Mouse (Mus musculus): ENCODE data around the gene Gm8764. TPM values are rescaled to one million over a fixed set of nuclear protein-coding genes. Genes with fewer than 3 reads are reported as not detected.
"Not testable (repeated sequence)": the region's sequence is repeated elsewhere in the genome, so short reads cannot be mapped to it uniquely, and the experiment has no call there.

The Gm8764 gene
- not detected in 2 replicates for polyA plus RNA-seq (2016; fragmentation: Nextera tagmentation; extraction: Ambion mirVana)

DNA sequence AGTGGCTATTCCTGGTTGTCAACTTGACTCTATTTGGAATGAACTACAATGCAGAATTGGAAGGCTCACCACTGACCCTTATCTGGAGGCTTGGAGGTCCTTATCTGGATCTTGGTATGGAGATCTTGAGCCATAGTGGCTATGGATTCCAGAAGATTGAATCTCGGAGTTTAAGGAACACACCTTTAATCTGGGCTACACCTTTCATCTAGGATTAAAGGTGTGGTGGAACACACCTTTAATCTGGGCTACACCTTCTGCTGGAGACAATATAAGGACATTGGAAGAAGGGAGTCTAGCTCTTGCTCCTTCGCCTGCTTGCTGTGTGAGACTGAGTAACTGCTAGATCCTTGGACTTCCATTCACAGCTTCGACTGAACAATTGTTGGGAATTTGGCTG lies at the start of gene Gm8764:
Gene Gm8764, plus strand, starts transcription at position 301 of the 400 bp plus-strand sequence.
- not testable (repeated sequence) for ATAC-seq (ENCODE audit: insufficient number of reproducible peaks, insufficient read depth, low FRiP score, low TSS enrichment, low read depth); H3K9me3 ChIP-seq; H3K9ac ChIP-seq (replicated peaks); H3K4me3 ChIP-seq (replicated peaks); H3K36me3 ChIP-seq; H3K27ac ChIP-seq; H3K4me1 ChIP-seq (replicated peaks); H3K4me2 ChIP-seq; H3K27me3 ChIP-seq
- WGBS = no CpG with 5 or more reads among the region's 3 CpGs

DNA sequence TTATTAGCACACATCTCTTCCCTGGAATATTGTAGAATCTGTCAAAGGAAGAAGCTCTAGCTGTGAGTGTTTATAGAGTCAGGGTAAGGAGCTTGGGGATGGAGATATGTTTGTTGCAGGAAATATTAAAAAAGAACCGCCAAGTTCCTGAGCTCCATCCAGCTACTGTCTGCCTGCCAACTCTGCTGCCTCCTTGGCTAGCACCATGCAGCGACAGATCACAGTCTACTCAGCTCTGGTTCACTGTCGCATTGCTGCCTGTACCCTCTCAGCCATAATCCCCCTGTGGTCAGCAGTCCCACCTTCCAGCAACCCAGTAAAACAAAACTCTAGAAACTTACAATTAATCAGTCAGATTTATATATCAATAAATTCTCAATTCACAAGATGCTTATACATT lies 49.8 kb upstream of the Gm8764 start:
- Histone ChIP-seq H3K4me2 (no peak overlapping the region), H3K9me3 (no peaks in the 10 kb centered on the region), H3K4me1 (replicated peaks) (no peaks in the 10 kb centered on the region), H3K27me3 (no peaks in the 10 kb centered on the region), H3K27ac (no peak overlapping the region), H3K4me3 (replicated peaks) (no peak overlapping the region), H3K36me3 (no peaks in the 10 kb centered on the region), H3K9ac (replicated peaks) (no peak overlapping the region)
- no peak for ATAC-seq (ENCODE audit: insufficient number of reproducible peaks, insufficient read depth, low FRiP score, low TSS enrichment, low read depth)
- 90% methylated on average over 3 of the region's 3 CpGs for WGBS

- H3K9me3 ChIP-seq = no peaks in the 10 kb centered on the region
- H3K27me3 ChIP-seq = no peaks in the 10 kb centered on the region
- no peak overlapping the region for H3K27ac ChIP-seq
- H3K4me3 ChIP-seq (replicated peaks) = no peak overlapping the region
- no peaks in the 10 kb centered on the region for H3K36me3 ChIP-seq
- no peak overlapping the region for H3K9ac ChIP-seq (replicated peaks)
- H3K4me2 ChIP-seq = no peak overlapping the region
- no peaks in the 10 kb centered on the region for H3K4me1 ChIP-seq (replicated peaks)
- ATAC-seq (ENCODE audit: insufficient number of reproducible peaks, insufficient read depth, low FRiP score, low TSS enrichment, low read depth) = no peak
- 70% methylated on average over 2 of the region's 2 CpGs for WGBS
Observed at GRCm38 (mm10) chr10:104118312-104118711, 41.5 kb upstream of the Gm8764 start.

DNA sequence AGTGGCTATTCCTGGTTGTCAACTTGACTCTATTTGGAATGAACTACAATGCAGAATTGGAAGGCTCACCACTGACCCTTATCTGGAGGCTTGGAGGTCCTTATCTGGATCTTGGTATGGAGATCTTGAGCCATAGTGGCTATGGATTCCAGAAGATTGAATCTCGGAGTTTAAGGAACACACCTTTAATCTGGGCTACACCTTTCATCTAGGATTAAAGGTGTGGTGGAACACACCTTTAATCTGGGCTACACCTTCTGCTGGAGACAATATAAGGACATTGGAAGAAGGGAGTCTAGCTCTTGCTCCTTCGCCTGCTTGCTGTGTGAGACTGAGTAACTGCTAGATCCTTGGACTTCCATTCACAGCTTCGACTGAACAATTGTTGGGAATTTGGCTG lies 17.1 kb upstream of the Gm8764 start, which contains the start of gene Gm21293:
Gene Gm21293, plus strand, starts transcription at position 301 of the 400 bp plus-strand sequence.
- not testable (repeated sequence) for H3K9me3 ChIP-seq; H3K4me1 ChIP-seq (replicated peaks); H3K27me3 ChIP-seq; H3K4me3 ChIP-seq (replicated peaks); H3K36me3 ChIP-seq; H3K27ac ChIP-seq; H3K9ac ChIP-seq (replicated peaks); H3K4me2 ChIP-seq; ATAC-seq (ENCODE audit: insufficient number of reproducible peaks, insufficient read depth, low FRiP score, low TSS enrichment, low read depth)
- no CpG with 5 or more reads among the region's 3 CpGs for WGBS

- not testable (repeated sequence) for H3K36me3 ChIP-seq; H3K4me1 ChIP-seq (replicated peaks); H3K9ac ChIP-seq (replicated peaks); H3K9me3 ChIP-seq; H3K27me3 ChIP-seq; H3K4me3 ChIP-seq (replicated peaks); H3K4me2 ChIP-seq; ATAC-seq (ENCODE audit: insufficient number of reproducible peaks, insufficient read depth, low FRiP score, low TSS enrichment, low read depth); H3K27ac ChIP-seq
- no CpG with 5 or more reads among the region's 3 CpGs for WGBS
Observed at GRCm38 (mm10) chr10:104151197-104151596, 8.6 kb upstream of the Gm8764 start, which contains the start of gene Gm6763. Gm6763 (plus strand) TSS chr10:104151497.

DNA sequence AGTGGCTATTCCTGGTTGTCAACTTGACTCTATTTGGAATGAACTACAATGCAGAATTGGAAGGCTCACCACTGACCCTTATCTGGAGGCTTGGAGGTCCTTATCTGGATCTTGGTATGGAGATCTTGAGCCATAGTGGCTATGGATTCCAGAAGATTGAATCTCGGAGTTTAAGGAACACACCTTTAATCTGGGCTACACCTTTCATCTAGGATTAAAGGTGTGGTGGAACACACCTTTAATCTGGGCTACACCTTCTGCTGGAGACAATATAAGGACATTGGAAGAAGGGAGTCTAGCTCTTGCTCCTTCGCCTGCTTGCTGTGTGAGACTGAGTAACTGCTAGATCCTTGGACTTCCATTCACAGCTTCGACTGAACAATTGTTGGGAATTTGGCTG lies 8.4 kb downstream of the Gm8764 start, which contains the start of gene Gm21304:
Gene Gm21304, plus strand, starts transcription at position 301 of the 400 bp plus-strand sequence.
- H3K27me3 ChIP-seq = not testable (repeated sequence)

GRCm38 (mm10) chr10:104176724-104177123 lies 16.9 kb downstream of the Gm8764 start, which contains the start of gene Gm21312:
Gm21312 (plus strand) TSS chr10:104177024.
- not testable (repeated sequence) for H3K27ac ChIP-seq; H3K4me1 ChIP-seq (replicated peaks); H3K4me3 ChIP-seq (replicated peaks); H3K36me3 ChIP-seq; H3K27me3 ChIP-seq; H3K9me3 ChIP-seq; ATAC-seq (ENCODE audit: insufficient number of reproducible peaks, insufficient read depth, low FRiP score, low TSS enrichment, low read depth); H3K9ac ChIP-seq (replicated peaks); H3K4me2 ChIP-seq
- no CpG with 5 or more reads among the region's 3 CpGs for WGBS

More for the DNA sequence above, 8.4 kb downstream of the Gm8764 start, which contains the start of gene Gm21304:
- no CpG with 5 or more reads among the region's 3 CpGs for WGBS
- not testable (repeated sequence) for H3K9ac ChIP-seq (replicated peaks); H3K36me3 ChIP-seq; H3K4me2 ChIP-seq; H3K27ac ChIP-seq; H3K4me3 ChIP-seq (replicated peaks); H3K4me1 ChIP-seq (replicated peaks); ATAC-seq (ENCODE audit: insufficient number of reproducible peaks, insufficient read depth, low FRiP score, low TSS enrichment, low read depth); H3K9me3 ChIP-seq

GRCm38 (mm10) chr10:104185233-104185632 lies 25.4 kb downstream of the Gm8764 start, which contains the start of gene Gm20765:
Gm20765 (plus strand) TSS chr10:104185533.
- H3K9me3 ChIP-seq; H3K4me2 ChIP-seq; ATAC-seq (ENCODE audit: insufficient number of reproducible peaks, insufficient read depth, low FRiP score, low TSS enrichment, low read depth); H3K4me3 ChIP-seq (replicated peaks); H3K9ac ChIP-seq (replicated peaks); H3K4me1 ChIP-seq (replicated peaks); H3K27ac ChIP-seq; H3K27me3 ChIP-seq; H3K36me3 ChIP-seq: not testable (repeated sequence)
- no CpG with 5 or more reads among the region's 3 CpGs for whole genome bisulfite sequencing

- ATAC-seq (ENCODE audit: insufficient number of reproducible peaks, insufficient read depth, low FRiP score, low TSS enrichment, low read depth); H3K9ac ChIP-seq (replicated peaks); H3K4me1 ChIP-seq (replicated peaks); H3K4me3 ChIP-seq (replicated peaks); H3K27ac ChIP-seq; H3K27me3 ChIP-seq; H3K4me2 ChIP-seq; H3K9me3 ChIP-seq; H3K36me3 ChIP-seq: not testable (repeated sequence)
- WGBS = no CpG with 5 or more reads among the region's 3 CpGs
Observed at GRCm38 (mm10) chr10:104193742-104194141, 33.9 kb downstream of the Gm8764 start, which contains the start of gene Gm4340. Gm4340 (plus strand) TSS chr10:104194042.

GRCm38 (mm10) chr10:104209655-104210054 lies 49.8 kb downstream of the Gm8764 start:
- 87% methylated on average over 1 of the region's 1 CpGs for WGBS
- ATAC-seq (ENCODE audit: insufficient number of reproducible peaks, insufficient read depth, low FRiP score, low TSS enrichment, low read depth) = no peak
- Histone ChIP-seq H3K4me3 (replicated peaks) (no peak overlapping the region), H3K4me2 (no peak overlapping the region), H3K9ac (replicated peaks) (no peak overlapping the region), H3K9me3 (no peaks in the 10 kb centered on the region), H3K4me1 (replicated peaks) (no peaks in the 10 kb centered on the region), H3K27ac (no peak overlapping the region), H3K36me3 (no peaks in the 10 kb centered on the region), H3K27me3 (no peaks in the 10 kb centered on the region)

GRCm38 (mm10) chr10:104210268-104210990 lies 50.6 kb downstream of the Gm8764 start:
- no peak for ATAC-seq (ENCODE audit: insufficient number of reproducible peaks, insufficient read depth, low FRiP score, low TSS enrichment, low read depth)
- Histone ChIP-seq H3K4me1 (replicated peaks) (no peaks in the 10 kb centered on the region), H3K4me2 (no peak overlapping the region), H3K36me3 (no peaks in the 10 kb centered on the region), H3K4me3 (replicated peaks) (no peak overlapping the region), H3K27ac (no peak overlapping the region), H3K9me3 (no peaks in the 10 kb centered on the region), H3K27me3 (no peaks in the 10 kb centered on the region), H3K9ac (replicated peaks) (no peak overlapping the region)
- WGBS = 68% methylated on average over 3 of the region's 3 CpGs
